Mouse (Mus musculus) midbrain, embryonic 11.5 days (tissue): ENCODE results near the gene Usp47. TPM values are rescaled to one million over a fixed set of nuclear protein-coding genes. Genes with fewer than 3 reads are reported as not detected.

Source experiments
- ATAC-seq: fragments of 200-750 bp; cut with Nextera tagmentation; 2 replicates; pipeline ENCODE4 v1.8.0; 2017; ENCODE audit warnings: moderate TSS enrichment, moderate library complexity; ENCODE audit not compliant: low FRiP score
- DNase-seq: peaks from one replicate; pipeline ENCODE4 v3.0.0; 2015; ENCODE audit warnings: low spot score; ENCODE audit errors: missing footprints
- H3K27ac ChIP-seq: fragments of 300-500 bp; sonication (generic); 2 replicates; pipeline ENCODE4 v1.5.1; 2014; ENCODE audit warnings: low read depth, low read length
- H3K27me3 ChIP-seq: fragments of 300-500 bp; sonication (generic); 2 replicates; pipeline ENCODE4 v1.6.1; 2014; ENCODE audit warnings: mild to moderate bottlenecking, low read length, moderate library complexity, mixed read lengths; ENCODE audit not compliant: control insufficient read depth, insufficient read depth
- H3K36me3 ChIP-seq: fragments of 300-500 bp; sonication (generic); 2 replicates; pipeline ENCODE4 v1.6.1; 2014; ENCODE audit warnings: mild to moderate bottlenecking, low read length, moderate library complexity, mixed read lengths; ENCODE audit not compliant: control insufficient read depth, insufficient read depth
- H3K4me1 ChIP-seq: fragments of 300-500 bp; sonication (generic); 2 replicates; pipeline ENCODE4 v1.6.1; 2014; ENCODE audit warnings: low read length; ENCODE audit not compliant: control insufficient read depth, insufficient read depth
- H3K4me2 ChIP-seq: fragments of 300-500 bp; sonication (generic); 2 replicates; pipeline ENCODE4 v1.6.1; 2014; ENCODE audit warnings: mild to moderate bottlenecking, moderate library complexity
- H3K4me3 ChIP-seq: fragments of 300-500 bp; sonication (generic); 2 replicates; pipeline ENCODE4 v1.5.1; 2014; ENCODE audit warnings: low read depth, low read length
- H3K9ac ChIP-seq: fragments of 300-500 bp; sonication (generic); 2 replicates; pipeline ENCODE4 v1.6.1; 2014; ENCODE audit warnings: low read length
- H3K9me3 ChIP-seq: fragments of 300-500 bp; sonication (generic); 2 replicates; pipeline ENCODE4 v1.6.1; 2016; ENCODE audit warnings: low read length; ENCODE audit not compliant: control insufficient read depth
- WGBS: fragments of 180-500 bp; shearing (Covaris S2); extraction: QIAGEN DNeasy Blood & Tissue Kit; methylation state at CpG from one replicate; pipeline ENCODE4 v1.1.7; 2014; 5-methylcytosine and 5-hydroxymethylcytosine counted together
- polyA plus RNA-seq: library from polyadenylated mRNA; unstranded; fragments of >200 nt; fragmentation: Nextera tagmentation; extraction: Ambion mirVana; gene quantifications from 2 replicates; pipeline ENCODE4 v1.2.1, GENCODE M21; 2014

Usp47 gene
- polyA plus RNA-seq, 1 experiment from 2014 or later = 98.7 TPM

GRCm38 (mm10) chr7:112133277-112133676 is 110.0 kb downstream of the Usp47 start:
- Histone ChIP-seq H3K9ac (no peak overlapping the region), H3K4me3 (no peak overlapping the region), H3K36me3 (no peaks in the 10 kb centered on the region), H3K9me3 (no peaks in the 10 kb centered on the region), H3K4me2 (no peak overlapping the region), H3K27ac (no peak overlapping the region), H3K4me1 (no peaks in the 10 kb centered on the region), H3K27me3 (no peaks in the 10 kb centered on the region)
- 91% methylated on average over 5 of the region's 5 CpGs for WGBS
- DNase-seq (no peak), ATAC-seq (no peak)

DNA sequence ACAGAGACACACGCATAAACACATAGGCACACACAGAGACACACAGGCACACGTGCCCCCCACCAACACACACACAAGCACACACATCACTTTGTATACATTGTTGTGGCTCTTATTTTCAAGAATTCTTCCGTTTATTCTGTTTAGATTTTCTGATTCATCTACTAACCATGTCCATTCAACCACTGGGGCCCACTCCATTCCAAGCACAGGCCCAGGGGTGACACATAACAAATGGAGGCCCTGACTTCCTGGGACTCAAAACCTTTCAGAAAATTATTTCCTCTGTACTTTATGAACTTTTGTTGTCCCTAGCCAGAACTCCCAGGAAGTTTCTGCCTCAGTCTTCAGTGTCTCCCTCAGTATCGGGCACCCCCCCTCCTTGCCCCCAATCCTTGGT is 111.9 kb downstream of the Usp47 start:
- Histone ChIP-seq H3K4me2 (no peak overlapping the region), H3K27ac (no peak overlapping the region), H3K9me3 (no peaks in the 10 kb centered on the region), H3K9ac (no peak overlapping the region), H3K36me3 (no peaks in the 10 kb centered on the region), H3K27me3 (no peaks in the 10 kb centered on the region), H3K4me3 (no peak overlapping the region), H3K4me1 (no peaks in the 10 kb centered on the region)
- 90% methylated on average over 4 of the region's 4 CpGs for WGBS
- DNase-seq (no peak), ATAC-seq (no peak)

DNA sequence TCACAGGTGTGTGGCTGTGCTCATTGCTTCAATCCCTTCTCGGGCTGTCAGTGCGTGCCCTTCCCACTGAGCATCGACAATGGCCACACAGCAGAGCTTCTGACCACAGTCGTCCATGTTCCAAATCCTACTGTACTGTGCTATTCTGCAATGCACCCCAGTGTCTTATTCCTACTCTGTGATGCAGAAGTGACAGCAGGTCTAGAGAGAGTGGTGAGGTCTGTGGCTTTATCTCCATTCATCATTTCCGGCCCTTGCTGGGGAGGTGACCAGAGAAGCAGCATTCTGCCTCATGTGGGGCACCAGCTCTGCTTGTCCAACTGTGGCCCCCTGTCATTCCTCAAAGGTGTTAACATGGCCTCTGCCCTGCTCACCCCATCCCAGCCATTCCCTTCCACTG is 113.2 kb downstream of the Usp47 start:
- Histone ChIP-seq H3K4me1 (no peaks in the 10 kb centered on the region), H3K27ac (no peak overlapping the region), H3K9ac (no peak overlapping the region), H3K9me3 (no peaks in the 10 kb centered on the region), H3K4me2 (no peak overlapping the region), H3K27me3 (no peaks in the 10 kb centered on the region), H3K4me3 (no peak overlapping the region), H3K36me3 (no peaks in the 10 kb centered on the region)
- no peak for ATAC-seq
- WGBS = 78% methylated on average over 5 of the region's 5 CpGs
- DNase-seq = no peak

GRCm38 (mm10) chr7:112138168-112138508 is 114.8 kb downstream of the Usp47 start:
- no peaks in the 10 kb centered on the region for H3K36me3 ChIP-seq
- DNase-seq = no peak
- no peaks in the 10 kb centered on the region for H3K9me3 ChIP-seq
- ATAC-seq = no peak
- H3K9ac ChIP-seq = no peak overlapping the region
- no peaks in the 10 kb centered on the region for H3K27me3 ChIP-seq
- 82% methylated on average over 7 of the region's 7 CpGs for WGBS
- no peak overlapping the region for H3K4me2 ChIP-seq
- H3K27ac ChIP-seq = no peak overlapping the region
- H3K4me1 ChIP-seq = peaks cover 3% of the 10 kb centered on the region; the same call in 1 of the 2 replicates
- no peak overlapping the region for H3K4me3 ChIP-seq

- Histone ChIP-seq H3K4me3 (no peak overlapping the region), H3K27me3 (no peaks in the 10 kb centered on the region), H3K9ac (no peak overlapping the region), H3K9me3 (no peaks in the 10 kb centered on the region), H3K27ac (no peak overlapping the region), H3K4me2 (no peak overlapping the region), H3K4me1 (peaks cover 4% of the 10 kb centered on the region; the same call in 1 of the 2 replicates), H3K36me3 (no peaks in the 10 kb centered on the region)
- 77% methylated on average over 11 of the region's 11 CpGs for WGBS
- ATAC-seq (no peak), DNase-seq (no peak)
Observed at GRCm38 (mm10) chr7:112138509-112139405, 115.5 kb downstream of the Usp47 start.

- H3K4me1 ChIP-seq = peaks cover 10% of the 10 kb centered on the region
- ATAC-seq = no peak
- no peaks in the 10 kb centered on the region for H3K9me3 ChIP-seq
- no peaks in the 10 kb centered on the region for H3K27me3 ChIP-seq
- no peak overlapping the region for H3K9ac ChIP-seq
- H3K27ac ChIP-seq = no peak overlapping the region
- H3K36me3 ChIP-seq = no peaks in the 10 kb centered on the region
- H3K4me3 ChIP-seq = no peak overlapping the region
- no peak for DNase-seq
- no peak overlapping the region for H3K4me2 ChIP-seq
- 88% methylated on average over 2 of the region's 2 CpGs for WGBS
Observed at GRCm38 (mm10) chr7:112140725-112141124, 117.4 kb downstream of the Usp47 start.

GRCm38 (mm10) chr7:112142616-112143015 is 119.3 kb downstream of the Usp47 start:
- no peak overlapping the region for H3K4me3 ChIP-seq
- ATAC-seq (no peak), DNase-seq (no peak)
- H3K27me3 ChIP-seq = no peaks in the 10 kb centered on the region
- WGBS = 85% methylated on average over 3 of the region's 3 CpGs
- no peaks in the 10 kb centered on the region for H3K9me3 ChIP-seq
- H3K27ac ChIP-seq = no peak overlapping the region
- H3K36me3 ChIP-seq = no peaks in the 10 kb centered on the region
- H3K4me1 ChIP-seq = peaks cover 10% of the 10 kb centered on the region
- no peak overlapping the region for H3K4me2 ChIP-seq
- H3K9ac ChIP-seq = no peak overlapping the region

- DNase-seq (no peak), ATAC-seq (no peak)
- no peaks in the 10 kb centered on the region for H3K36me3 ChIP-seq
- H3K4me3 ChIP-seq = no peak overlapping the region
- H3K27me3 ChIP-seq = no peaks in the 10 kb centered on the region
- H3K9ac ChIP-seq = no peak overlapping the region
- peaks cover 10% of the 10 kb centered on the region for H3K4me1 ChIP-seq
- 57% methylated on average over 7 of the region's 7 CpGs for WGBS
- no peak overlapping the region for H3K4me2 ChIP-seq
- no peaks in the 10 kb centered on the region for H3K9me3 ChIP-seq
- no peak overlapping the region for H3K27ac ChIP-seq
Observed at GRCm38 (mm10) chr7:112143090-112143500, 119.8 kb downstream of the Usp47 start.

DNA sequence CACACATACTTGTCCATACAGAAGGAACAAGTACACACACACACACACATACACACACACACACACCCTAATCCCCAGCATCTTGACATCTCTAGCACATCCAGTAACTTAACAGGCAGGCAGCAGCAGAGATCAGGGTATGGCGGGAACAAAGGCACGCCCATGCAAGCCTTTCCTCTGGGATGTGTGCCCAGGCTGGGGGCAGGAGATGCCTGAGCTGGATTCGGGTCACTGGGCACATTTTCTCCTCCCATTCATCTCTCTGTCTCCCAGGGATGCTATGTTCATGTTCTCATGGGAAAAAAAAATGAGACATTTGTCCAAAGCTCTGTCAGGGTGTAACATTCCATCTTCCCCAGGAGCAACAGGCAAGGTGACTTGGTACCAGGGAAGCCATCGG is 120.7 kb downstream of the Usp47 start:
- Histone ChIP-seq H3K27me3 (no peaks in the 10 kb centered on the region), H3K9me3 (no peaks in the 10 kb centered on the region), H3K27ac (no peak overlapping the region), H3K36me3 (no peaks in the 10 kb centered on the region), H3K4me3 (no peak overlapping the region), H3K4me2 (no peak overlapping the region), H3K4me1 (peaks cover 10% of the 10 kb centered on the region), H3K9ac (no peak overlapping the region)
- WGBS = 67% methylated on average over 4 of the region's 4 CpGs
- no peak for ATAC-seq
- no peak for DNase-seq
